Mouse (Mus musculus): ENCODE data around the gene Fam151b. TPM values are rescaled to one million over a fixed set of nuclear protein-coding genes. Genes with fewer than 3 reads are reported as not detected.

Gene Fam151b
- polyA plus RNA-seq, 1 experiment: 9.8 TPM

DNA sequence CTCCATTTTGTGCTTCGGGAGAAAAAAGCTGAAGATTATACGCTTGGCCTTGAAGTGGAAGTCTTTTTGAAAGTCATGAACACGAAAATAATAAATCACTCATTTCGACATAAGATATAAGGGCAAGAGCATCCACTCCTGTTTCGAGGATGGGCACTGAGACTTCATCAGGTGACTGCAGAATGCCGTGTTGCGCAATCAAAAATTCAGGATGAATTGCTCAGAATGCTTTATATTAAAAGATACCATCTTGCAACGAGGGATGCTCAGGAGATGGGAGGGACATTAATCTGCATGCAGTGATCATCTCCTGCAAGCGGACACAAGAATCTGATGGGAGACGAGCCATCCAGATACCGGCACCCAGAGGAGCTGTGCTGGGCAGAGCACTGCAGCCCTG is 64.2 kb downstream of the Fam151b start:
- no peak for DNase-seq (ENCODE audit: low spot score)

DNA sequence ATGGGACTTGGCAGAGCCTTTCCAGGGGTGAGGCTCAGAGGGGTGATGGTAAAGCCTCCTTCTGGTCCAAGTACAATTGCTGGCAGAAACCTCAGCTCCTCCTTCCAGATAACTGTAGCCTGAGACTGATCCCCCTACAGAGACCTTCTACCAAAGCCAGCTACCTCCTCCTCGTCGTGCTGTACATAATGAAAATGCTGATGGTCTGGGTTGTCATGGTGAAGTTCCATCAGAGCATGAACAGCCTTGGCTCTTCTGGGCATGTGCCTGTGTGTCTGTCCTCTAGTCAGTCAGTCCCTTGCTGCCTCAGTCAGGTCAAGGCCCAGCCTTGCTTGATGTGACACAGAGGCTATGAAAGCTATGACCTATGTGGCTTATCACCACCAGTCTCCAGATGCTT is 73.3 kb downstream of the Fam151b start:
- no peak for DNase-seq (ENCODE audit: low spot score)

DNA sequence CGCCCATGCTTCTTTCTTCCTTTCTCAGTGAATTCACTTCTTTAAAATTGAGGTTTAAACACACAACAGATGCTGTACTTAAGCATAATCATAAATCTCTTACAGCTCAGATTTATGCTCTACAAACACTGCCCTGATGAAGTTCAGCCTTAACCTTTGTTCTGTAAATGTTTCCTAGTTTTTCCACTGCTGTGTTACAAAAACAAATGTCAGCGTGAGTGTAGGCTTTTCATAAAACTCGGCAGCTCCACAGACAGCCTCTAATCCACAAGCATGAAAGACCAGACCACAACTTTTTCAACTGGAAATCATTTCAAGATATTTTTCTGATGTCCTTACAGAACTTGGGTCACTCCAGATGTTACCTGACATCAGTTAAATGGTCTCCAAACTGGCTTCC is 80.3 kb downstream of the Fam151b start:
- no peak for DNase-seq (ENCODE audit: low spot score)

DNA sequence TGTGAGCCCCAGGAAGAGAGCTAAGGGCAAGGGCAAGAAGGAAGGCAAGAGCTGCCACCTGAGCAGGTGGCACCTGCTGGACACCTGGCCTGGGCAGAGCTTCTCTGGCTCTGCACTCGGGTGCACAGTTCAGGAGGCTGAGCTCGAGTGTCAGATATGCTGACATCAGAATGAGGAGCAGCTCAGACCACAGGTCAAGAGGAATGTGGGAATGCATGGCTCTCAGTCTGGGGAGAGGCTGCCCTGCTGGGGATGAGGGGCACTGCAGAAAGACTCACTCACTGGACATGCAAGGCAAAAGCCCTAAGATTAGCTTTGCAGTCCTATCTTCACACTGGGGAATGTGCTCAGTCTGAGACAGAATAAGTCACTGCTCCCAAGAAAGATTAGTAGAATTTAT is 81.8 kb downstream of the Fam151b start:
- no peak for DNase-seq (ENCODE audit: low spot score)

Other genes with a start within 250 kb of the Fam151b start
- gene Gm20379, start 178.0 kb downstream of the Fam151b start, polyA plus RNA-seq (2012; rRNA removed): not detected in 2 replicates
- 1.7 TPM in 2 replicates for gene Dhfr, start 129.3 kb downstream of the Fam151b start, polyA plus RNA-seq (2012; rRNA removed)
- 8.8 and 10.2 TPM in 2 replicates for gene Msh3, start 129.0 kb downstream of the Fam151b start, polyA plus RNA-seq (2012; rRNA removed)
- not detected in 2 replicates for gene Ankrd34b, start 58.1 kb downstream of the Fam151b start, polyA plus RNA-seq (2012; rRNA removed)
- gene Zfyve16, start 46.9 kb upstream of the Fam151b start, polyA plus RNA-seq (2012; rRNA removed): 10.3 and 10.7 TPM in 2 replicates
- not detected in 2 replicates for gene Spz1, start 92.2 kb upstream of the Fam151b start, polyA plus RNA-seq (2012; rRNA removed)
- gene Serinc5, start 127.1 kb upstream of the Fam151b start, polyA plus RNA-seq (2012; rRNA removed): 41.7 and 44.6 TPM in 2 replicates